Mouse (Mus musculus) ES-E14 (cell line): ENCODE data around the gene Fntb. TPM values are rescaled to one million over a fixed set of nuclear protein-coding genes. Genes with fewer than 3 reads are reported as not detected.

Source experiments
- DNase-seq: peaks from one replicate; pipeline ENCODE4 v3.0.0-alpha.2; 2013; ENCODE audit warnings: low read depth, low spot score
- H3K27ac ChIP-seq: 2 replicates; pipeline ENCODE4 v1.5.1; 2012; ENCODE audit warnings: low read depth, mild to moderate bottlenecking, low read length, moderate library complexity, mixed read lengths; ENCODE audit not compliant: poor library complexity, insufficient read depth, severe bottlenecking
- H3K36me3 ChIP-seq: 2 replicates; pipeline ENCODE4 v1.6.1; 2012; ENCODE audit warnings: mild to moderate bottlenecking, low read length, moderate library complexity, mixed read lengths; ENCODE audit not compliant: control insufficient read depth, poor library complexity, insufficient read depth, severe bottlenecking
- H3K4me1 ChIP-seq, 2 experiments: fragments of 150-350 bp in 1 of 2; sonication (generic) in 1 of 2; 2 replicates each; pipeline ENCODE4 v1.6.1; 2012; ENCODE audit warnings: low read length in 2 of 2, mild to moderate bottlenecking in 1 of 2, mixed read lengths in 1 of 2; ENCODE audit not compliant: control insufficient read depth in 2 of 2, insufficient read depth in 2 of 2, poor library complexity in 1 of 2
- H3K4me3 ChIP-seq, 2 experiments: fragments of 150-350 bp in 1 of 2; sonication (generic) in 1 of 2; 2 replicates each; pipeline ENCODE4 v1.5.1; 2012; ENCODE audit warnings: low read length in 2 of 2, low read depth in 1 of 2, mild to moderate bottlenecking in 1 of 2, mixed read lengths in 1 of 2; ENCODE audit not compliant: insufficient read depth in 1 of 2, poor library complexity in 1 of 2, severe bottlenecking in 1 of 2
- H3K9ac ChIP-seq: 2 replicates; pipeline ENCODE4 v1.6.1; 2012; ENCODE audit warnings: low read depth, mild to moderate bottlenecking, low read length, mixed read lengths; ENCODE audit not compliant: poor library complexity, insufficient read depth, severe bottlenecking
- H3K9me3 ChIP-seq: fragments of 150-350 bp; sonication (generic); 2 replicates; pipeline ENCODE4 v1.6.1; 2012; ENCODE audit warnings: low read depth, mild to moderate bottlenecking, low read length; ENCODE audit not compliant: control insufficient read depth, insufficient read depth
- CHD2 ChIP-seq: IDR thresholded peaks from 2 replicates; pipeline ENCODE4 v1.6.1; 2014; ENCODE audit warnings: mild to moderate bottlenecking, low read depth, low read length, inconsistent platforms
- HCFC1 ChIP-seq: IDR thresholded peaks from 2 replicates; pipeline ENCODE4 v1.6.1; 2012; ENCODE audit warnings: low read length, inconsistent platforms, borderline replicate concordance; ENCODE audit not compliant: insufficient read depth
- MAFK ChIP-seq: IDR thresholded peaks from 2 replicates; pipeline ENCODE4 v1.6.1; 2014; ENCODE audit warnings: mild to moderate bottlenecking, low read depth, low read length, inconsistent platforms; ENCODE audit not compliant: insufficient read depth
- ZC3H11A ChIP-seq: IDR thresholded peaks from 2 replicates; pipeline ENCODE4 v1.6.1; 2012; ENCODE audit warnings: low read depth, mild to moderate bottlenecking, inconsistent platforms, low read length, borderline replicate concordance
- ZNF384 ChIP-seq: IDR thresholded peaks from 2 replicates; pipeline ENCODE4 v1.6.1; 2012; ENCODE audit warnings: low read depth, low read length, inconsistent platforms
- in situ Hi-C, 2 experiments: fragments of 600-800 bp; cut with MboI; formaldehyde crosslinking; loops; one replicate each; pipeline ENCODE4 v1.15.1; 2025; ENCODE audit warnings: low sequenced_read_pairs in 2 of 2, inconsistent platforms in 1 of 2; ENCODE audit not compliant: unreplicated experiment in 2 of 2
- total RNA-seq: library from RNA; depleted of rRNA; stranded (reverse); fragments of 300-350 nt; gene quantifications from 2 replicates; pipeline ENCODE4 v1.2.3, GENCODE M21; 2012

Gene Fntb
- total RNA-seq, 1 experiment = 24.0 TPM

DNA sequence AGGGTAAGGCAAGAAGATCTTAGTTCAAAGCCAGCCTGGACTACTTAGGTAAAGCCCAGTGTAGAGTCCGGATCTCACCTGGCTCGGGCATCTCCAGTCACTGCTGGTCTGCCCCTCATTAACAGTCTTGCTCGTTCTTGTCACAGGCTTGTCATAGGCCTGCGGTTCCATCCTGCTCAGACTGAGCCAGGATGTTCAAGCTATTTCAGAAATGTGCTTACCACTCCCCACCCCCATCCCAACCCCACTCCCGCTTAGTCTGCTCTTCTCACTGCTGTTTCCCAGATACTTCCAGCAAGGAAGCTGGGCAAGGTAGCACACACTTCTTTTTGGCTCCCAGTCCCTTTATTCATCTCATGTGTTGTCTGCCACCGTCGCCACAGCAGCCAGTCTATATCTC lies 104.2 kb downstream of the Fntb start:
- in situ Hi-C loops = no loop called here
- H3K27ac ChIP-seq = no peak overlapping the region
- TF ChIP-seq ZNF384 (no peak), CHD2 (no peak)
- no peak for DNase-seq
- peaks cover 11 to 18% of the 10 kb centered on the region in 2 experiments for H3K4me1 ChIP-seq
- H3K9ac ChIP-seq = no peak overlapping the region
- H3K36me3 ChIP-seq = peaks cover 4% of the 10 kb centered on the region; the same call in 1 of the 2 replicates
- H3K9me3 ChIP-seq = no peaks in the 10 kb centered on the region
- H3K4me3 ChIP-seq = no peak overlapping the region

- TF ChIP-seq CHD2 (no peak), HCFC1 (no peak), MAFK (no peak), ZNF384 (no peak)
- in situ Hi-C loops = no loop called here
Measured at GRCm38 (mm10) chr12:76872767-76873316, 107.5 kb downstream of the Fntb start.

GRCm38 (mm10) chr12:76874826-76875225 lies 109.4 kb downstream of the Fntb start:
- Histone ChIP-seq H3K27ac (peak overlapping the region; percentile 68; the same call in 1 of the 2 replicates), H3K4me1 (peaks cover 14% of the 10 kb centered on the region in 2 experiments), H3K36me3 (peaks cover 4% of the 10 kb centered on the region; the same call in 1 of the 2 replicates), H3K9ac (no peak overlapping the region; the same call in 1 of the 2 replicates), H3K4me3 (peak overlapping the region; percentile 2 to 23; a peak in 3 of 4 replicates), H3K9me3 (no peaks in the 10 kb centered on the region)
- DNase-seq = no peak
- in situ Hi-C loops = no loop called here
- TF ChIP-seq HCFC1 (no peak), ZC3H11A (no peak), ZNF384 (no peak), CHD2 (no peak), MAFK (no peak)

More at GRCm38 (mm10) chr12:76872767-76873316, 107.5 kb downstream of the Fntb start:
- Histone ChIP-seq H3K27ac (no peak overlapping the region), H3K9ac (no peak overlapping the region), H3K4me1 (peaks cover 14 to 19% of the 10 kb centered on the region in 2 experiments), H3K36me3 (peaks cover 4% of the 10 kb centered on the region; the same call in 1 of the 2 replicates), H3K9me3 (no peaks in the 10 kb centered on the region), H3K4me3 (no peak overlapping the region)
- no peak for DNase-seq

DNA sequence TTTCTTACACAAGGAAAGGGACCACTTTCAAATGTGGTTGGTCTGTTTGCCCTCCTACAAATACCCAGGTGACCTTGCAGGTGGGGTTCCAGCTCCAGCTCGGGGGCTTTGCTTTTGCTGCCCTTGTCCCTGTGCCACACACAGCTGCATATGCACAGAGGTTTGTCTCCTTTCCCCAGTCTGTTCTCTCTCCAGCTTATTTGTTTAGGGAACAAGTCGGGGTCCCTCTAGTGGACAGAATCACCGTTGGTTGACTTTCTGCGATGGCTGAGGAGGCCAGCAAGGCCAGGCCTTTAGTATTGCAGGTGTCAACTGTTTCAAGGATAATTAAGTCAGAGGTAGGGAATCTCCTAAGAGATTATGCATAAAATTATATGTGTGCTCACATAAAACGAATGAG lies 113.9 kb downstream of the Fntb start:
- Histone ChIP-seq H3K4me3 (no peak overlapping the region), H3K27ac (no peak overlapping the region), H3K36me3 (no peaks in the 10 kb centered on the region), H3K9ac (no peak overlapping the region), H3K9me3 (no peaks in the 10 kb centered on the region), H3K4me1 (peaks cover 18 to 20% of the 10 kb centered on the region in 2 experiments)
- TF ChIP-seq HCFC1 (no peak), ZC3H11A (no peak), CHD2 (no peak), ZNF384 (no peak), MAFK (no peak)
- in situ Hi-C loops = no loop called here
- no peak for DNase-seq

GRCm38 (mm10) chr12:76880131-76880530 lies 114.7 kb downstream of the Fntb start:
- no peak overlapping the region for H3K27ac ChIP-seq
- no peak overlapping the region for H3K9ac ChIP-seq
- TF ChIP-seq HCFC1 (no peak), ZC3H11A (no peak), ZNF384 (no peak), CHD2 (no peak), MAFK (no peak)
- in situ Hi-C loops = no loop called here
- H3K4me1 ChIP-seq = peaks cover 13 to 19% of the 10 kb centered on the region in 2 experiments
- H3K9me3 ChIP-seq = no peaks in the 10 kb centered on the region
- no peak for DNase-seq
- no peak overlapping the region for H3K4me3 ChIP-seq
- H3K36me3 ChIP-seq = no peaks in the 10 kb centered on the region
